Comparison of ENCODE assay signal across 20 mouse cellular contexts in the genomic region with DNA sequence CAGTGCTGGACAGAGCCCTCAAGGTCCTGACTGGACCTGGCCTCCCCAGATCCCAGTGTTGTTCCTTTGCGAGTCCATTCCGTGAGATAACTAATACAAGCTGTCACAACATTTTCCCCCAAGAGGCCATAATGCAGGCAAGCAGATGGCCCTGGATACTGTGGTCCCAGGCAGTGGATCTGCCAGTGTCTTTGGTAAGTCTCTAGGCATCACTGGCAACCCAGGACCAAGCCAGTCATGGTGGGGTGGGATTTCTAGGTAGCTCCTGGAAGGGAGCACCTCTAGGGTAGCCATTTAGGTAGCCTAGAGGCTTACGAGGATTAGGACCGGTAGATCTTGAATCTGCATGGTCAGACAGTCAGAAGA. TPM values are rescaled to one million over a fixed set of nuclear protein-coding genes. Genes with fewer than 3 reads are reported as not detected.
DNase-seq lines count a peak whose midpoint lies in the region; ATAC-seq and TF ChIP-seq lines count a peak whose summit lies in the region.
"Had no signal": no experiment of that assay in that cellular context is flagged by ENCODE, and none has a peak within 500 bp of the region (broad histone marks: within the 10 kb centered on the region; RNA-seq: fewer than 3 reads in every experiment).

No protein-coding gene starts in this region.

- H3K9me3 ChIP-seq in forebrain, postnatal 0 days (ENCODE audit: low read length): 0 out of 2 replicates have a peak, but pooled peaks cover 3% of the 10 kb centered on the region
- no peaks in the 10 kb centered on the region for H3K9me3 ChIP-seq in forebrain, embryonic 11.5 days (ENCODE audit: control insufficient read depth, low read length)
- H3K9me3 ChIP-seq in hindbrain, embryonic 10.5 days: no peaks in the 10 kb centered on the region
- H3K9me3 ChIP-seq in hindbrain, postnatal 0 days (ENCODE audit: low read length): no peaks in the 10 kb centered on the region
- no peaks in the 10 kb centered on the region for H3K9me3 ChIP-seq in neural tube, embryonic 14.5 days (ENCODE audit: control insufficient read depth, low read length)
- H3K9me3 ChIP-seq in intestine, postnatal 0 days (ENCODE audit: control insufficient read depth): no peaks in the 10 kb centered on the region

- 0 out of 2 replicates have a peak overlapping the region, but pooled peaks have one; percentile 15 for H3K27ac ChIP-seq in forebrain, postnatal 0 days (ENCODE audit: low read depth, low read length)
- no peak overlapping the region for H3K27ac ChIP-seq in forebrain, embryonic 11.5 days (ENCODE audit: low read depth, low read length)
- peak overlapping the region; percentile 75 for H3K27ac ChIP-seq in hindbrain, embryonic 10.5 days
- H3K27ac ChIP-seq in hindbrain, postnatal 0 days: peak overlapping the region; percentile 55; the same call in 1 of the 2 replicates
- no peak overlapping the region for H3K27ac ChIP-seq in neural tube, embryonic 14.5 days (ENCODE audit: low read depth, low read length)
- no peak overlapping the region for H3K27ac ChIP-seq in intestine, postnatal 0 days (ENCODE audit: low read depth, low read length)
- H3K27ac ChIP-seq: left cerebral cortex, adult 2 months had no signal

- no peak for DNase-seq in forebrain, postnatal 0 days
- DNase-seq in forebrain, embryonic 11.5 days (ENCODE audit: low spot score): no peak
- DNase-seq in hindbrain, embryonic 10.5 days (ENCODE audit: low spot score): no peak
- DNase-seq in hindbrain, postnatal 0 days (ENCODE audit: low spot score): no peak
- DNase-seq in spleen, postnatal 4 days (ENCODE audit: low spot score in 2 of 2): no peak
- DNase-seq: cerebellum, adult 9-11 months; gastrocnemius, postnatal 25 days; kidney, adult 18-20 months; layer of hippocampus, adult 9-11 months; lung, adult 2 months; thymus, postnatal 14 days had no signal

- H3K4me3 ChIP-seq in forebrain, postnatal 0 days (ENCODE audit: low read depth, low read length): no peak overlapping the region
- H3K4me3 ChIP-seq in forebrain, embryonic 11.5 days (ENCODE audit: low read depth, low read length): no peak overlapping the region
- peak overlapping the region; percentile 16; the same call in 1 of the 2 replicates for H3K4me3 ChIP-seq in hindbrain, embryonic 10.5 days
- H3K4me3 ChIP-seq in hindbrain, postnatal 0 days (ENCODE audit: low read length): no peak overlapping the region
- H3K4me3 ChIP-seq in neural tube, embryonic 14.5 days (ENCODE audit: low read depth, low read length): no peak overlapping the region
- no peak overlapping the region for H3K4me3 ChIP-seq in intestine, postnatal 0 days (ENCODE audit: low read depth, low read length)
- H3K4me3 ChIP-seq: left cerebral cortex, adult 2 months; myocyte had no signal

- no peak for TF ChIP-seq CTCF in forebrain, postnatal 0 days (IDR thresholded peaks at IDR 0.05; ENCODE audit: low read depth)
- TF ChIP-seq CTCF in hindbrain, postnatal 0 days (IDR thresholded peaks at IDR 0.05; ENCODE audit: low read depth): no peak
- TF ChIP-seq CTCF in intestine, postnatal 0 days (IDR thresholded peaks at IDR 0.05; ENCODE audit: low read depth): no peak

- no peak for ATAC-seq in forebrain, postnatal 0 days
- ATAC-seq in forebrain, embryonic 11.5 days (replicated peaks; ENCODE audit: low FRiP score): no peak
- peak; percentile 59 for ATAC-seq in hindbrain, postnatal 0 days
- ATAC-seq in neural tube, embryonic 14.5 days (ENCODE audit: low read depth): peak; percentile 14; the same call in 1 of the 2 replicates
- no peak for ATAC-seq in intestine, postnatal 0 days
- ATAC-seq: activated CD4-positive, CD25-positive, alpha-beta regulatory T cell, adult 4 months had no signal

- H3K36me3 ChIP-seq in forebrain, postnatal 0 days (ENCODE audit: insufficient read depth): no peaks in the 10 kb centered on the region
- H3K36me3 ChIP-seq in forebrain, embryonic 11.5 days (ENCODE audit: control insufficient read depth, insufficient read depth, low read length): no peaks in the 10 kb centered on the region
- no peaks in the 10 kb centered on the region for H3K36me3 ChIP-seq in hindbrain, embryonic 10.5 days
- H3K36me3 ChIP-seq in hindbrain, postnatal 0 days (ENCODE audit: insufficient read depth, low read length): no peaks in the 10 kb centered on the region
- H3K36me3 ChIP-seq in neural tube, embryonic 14.5 days (ENCODE audit: control insufficient read depth, insufficient read depth, low read length): no peaks in the 10 kb centered on the region
- no peaks in the 10 kb centered on the region for H3K36me3 ChIP-seq in intestine, postnatal 0 days (ENCODE audit: control insufficient read depth, insufficient read depth)
- H3K36me3 ChIP-seq: G1E had no signal

- 50% methylated on average over 4 of the region's 4 CpGs for WGBS in forebrain, postnatal 0 days
- WGBS in forebrain, embryonic 11.5 days: 66% methylated on average over 4 of the region's 4 CpGs
- 57% methylated on average over 4 of the region's 4 CpGs for WGBS in hindbrain, embryonic 10.5 days
- 46% methylated on average over 4 of the region's 4 CpGs for WGBS in hindbrain, postnatal 0 days
- 62% methylated on average over 4 of the region's 4 CpGs for WGBS in neural tube, embryonic 14.5 days
- WGBS in intestine, postnatal 0 days: 43% methylated on average over 4 of the region's 4 CpGs

- no peaks in the 10 kb centered on the region for H3K27me3 ChIP-seq in forebrain, postnatal 0 days (ENCODE audit: insufficient read depth, low read length)
- no peaks in the 10 kb centered on the region for H3K27me3 ChIP-seq in forebrain, embryonic 11.5 days (ENCODE audit: control insufficient read depth, insufficient read depth, low read length)
- no peaks in the 10 kb centered on the region for H3K27me3 ChIP-seq in hindbrain, embryonic 10.5 days (ENCODE audit: insufficient read depth, poor library complexity, severe bottlenecking)
- no peaks in the 10 kb centered on the region for H3K27me3 ChIP-seq in hindbrain, postnatal 0 days (ENCODE audit: insufficient read depth, low read length)
- H3K27me3 ChIP-seq in neural tube, embryonic 14.5 days (ENCODE audit: control insufficient read depth, insufficient read depth, low read length): no peaks in the 10 kb centered on the region
- H3K27me3 ChIP-seq in intestine, postnatal 0 days (replicated peaks; ENCODE audit: control insufficient read depth, insufficient read depth, low read length): no peaks in the 10 kb centered on the region

- H3K4me1 ChIP-seq in forebrain, postnatal 0 days (ENCODE audit: insufficient read depth): peaks cover 7% of the 10 kb centered on the region; the same call in 1 of the 2 replicates
- peaks cover 3% of the 10 kb centered on the region; the same call in 1 of the 2 replicates for H3K4me1 ChIP-seq in forebrain, embryonic 11.5 days (replicated peaks; ENCODE audit: control insufficient read depth, insufficient read depth, low read length)
- H3K4me1 ChIP-seq in hindbrain, embryonic 10.5 days (replicated peaks): peaks cover 33% of the 10 kb centered on the region
- H3K4me1 ChIP-seq in hindbrain, postnatal 0 days (ENCODE audit: insufficient read depth, low read length): peaks cover 11% of the 10 kb centered on the region
- H3K4me1 ChIP-seq in neural tube, embryonic 14.5 days (ENCODE audit: control insufficient read depth, insufficient read depth, low read length): peaks cover 6% of the 10 kb centered on the region
- no peaks in the 10 kb centered on the region for H3K4me1 ChIP-seq in intestine, postnatal 0 days (replicated peaks; ENCODE audit: control insufficient read depth, insufficient read depth, low read length)

- H3K9ac ChIP-seq in forebrain, postnatal 0 days: no peak overlapping the region; the same call in 1 of the 2 replicates
- H3K9ac ChIP-seq in forebrain, embryonic 11.5 days (ENCODE audit: low read length): no peak overlapping the region
- no peak overlapping the region for H3K9ac ChIP-seq in hindbrain, postnatal 0 days (replicated peaks; ENCODE audit: low read length)
- H3K9ac ChIP-seq in neural tube, embryonic 14.5 days (replicated peaks; ENCODE audit: low read depth, low read length): no peak overlapping the region
- no peak overlapping the region for H3K9ac ChIP-seq in intestine, postnatal 0 days (ENCODE audit: low read depth, low read length)

- H3K4me2 ChIP-seq in forebrain, postnatal 0 days (ENCODE audit: low read depth): 0 out of 2 replicates have a peak overlapping the region, but pooled peaks have one; percentile 10
- no peak overlapping the region for H3K4me2 ChIP-seq in forebrain, embryonic 11.5 days (ENCODE audit: low read depth, low read length, severe bottlenecking)
- H3K4me2 ChIP-seq in hindbrain, postnatal 0 days (ENCODE audit: low read depth, low read length): peak overlapping the region; percentile 34; the same call in 1 of the 2 replicates
- H3K4me2 ChIP-seq in neural tube, embryonic 14.5 days (ENCODE audit: low read depth, low read length): no peak overlapping the region
- H3K4me2 ChIP-seq in intestine, postnatal 0 days (replicated peaks; ENCODE audit: low read depth): no peak overlapping the region

RNA-seq across cellular contexts. Expression of gene Vwa5b1, which starts 0.4 kb away (rescaled TPM):
- 4.0 and 9.2 TPM in 2 replicates for total RNA-seq in forebrain, postnatal 0 days (2014; rRNA removed)
- 0.65 and 1.5 TPM in 2 replicates for polyA plus RNA-seq in forebrain, postnatal 0 days (2015; fragmentation: Nextera tagmentation; extraction: Ambion mirVana)
- polyA plus RNA-seq in forebrain, embryonic 11.5 days (2014; fragmentation: Nextera tagmentation; extraction: Ambion mirVana): 0.08 and 0.13 TPM in 2 replicates
- polyA plus RNA-seq in hindbrain, embryonic 10.5 days (2016; fragmentation: Nextera tagmentation; extraction: Ambion mirVana): 0.67 and 0.80 TPM in 2 replicates
- total RNA-seq in hindbrain, postnatal 0 days (2014; rRNA removed): 8.0 and 9.0 TPM in 2 replicates
- 2.3 and 2.7 TPM in 2 replicates for polyA plus RNA-seq in hindbrain, postnatal 0 days (2015; fragmentation: Nextera tagmentation; extraction: Ambion mirVana)
- 0.59 and 0.80 TPM in 2 replicates for polyA plus RNA-seq in neural tube, embryonic 14.5 days (2014; fragmentation: Nextera tagmentation; extraction: Ambion mirVana)
- 0.16 and 0.17 TPM in 2 replicates for polyA plus RNA-seq in intestine, postnatal 0 days (2015; fragmentation: Nextera tagmentation; extraction: Ambion mirVana)
- total RNA-seq: gastrocnemius, postnatal 25 days; heart, adult 8-10 months; hematopoietic stem cell, adult 5-6 weeks; liver, adult 2 months had no signal
- polyA plus RNA-seq: activated CD4-positive, CD25-positive, alpha-beta regulatory T cell, adult 4 months; G1E; liver, adult 2 months; myocyte had no signal

Comparison
In these comparisons a context has a peak if more than half of its experiments do, and no peak if none do; other contexts are left out.
1. H3K27ac ChIP-seq: peak in forebrain, postnatal 0 days (single experiment), hindbrain, embryonic 10.5 days (single experiment) and hindbrain, postnatal 0 days (single experiment); none in forebrain, embryonic 11.5 days (single experiment), neural tube, embryonic 14.5 days (single experiment) and intestine, postnatal 0 days (single experiment).
2. H3K4me2 ChIP-seq: peak in forebrain, postnatal 0 days (single experiment) and hindbrain, postnatal 0 days (single experiment); none in forebrain, embryonic 11.5 days (single experiment), neural tube, embryonic 14.5 days (single experiment) and intestine, postnatal 0 days (single experiment).
3. ATAC-seq: peak in hindbrain, postnatal 0 days (single experiment) and neural tube, embryonic 14.5 days (single experiment); none in forebrain, postnatal 0 days (single experiment), forebrain, embryonic 11.5 days (single experiment) and intestine, postnatal 0 days (single experiment).